Mouse (Mus musculus): ENCODE measurements around the gene Tead3. TPM values are rescaled to one million over a fixed set of nuclear protein-coding genes. Genes with fewer than 3 reads are reported as not detected.
A peak's percentile ranks its signal among the peaks of the same experiment; 100 is the strongest.

The Tead3 gene
- polyA plus RNA-seq, 1 experiment from 2014 or later, result 1.4 TPM

- H3K4me2 ChIP-seq (ENCODE audit: low read length), result 0 out of 2 replicates have a peak overlapping the region, but pooled peaks have one; percentile 19
- H3K9ac ChIP-seq (ENCODE audit: low read depth, low read length), result no peak overlapping the region
- H3K27ac ChIP-seq (ENCODE audit: low read length), result no peak overlapping the region
- no peaks in the 10 kb centered on the region for H3K36me3 ChIP-seq (ENCODE audit: control insufficient read depth, insufficient read depth, low read length)
- WGBS, result 13% methylated on average over 18 of the region's 18 CpGs
- no peak for ATAC-seq
- H3K27me3 ChIP-seq (ENCODE audit: control insufficient read depth, insufficient read depth, low read depth, low read length), result no peaks in the 10 kb centered on the region
- peaks cover 8% of the 10 kb centered on the region; the same call in 1 of the 2 replicates for H3K4me1 ChIP-seq (ENCODE audit: control insufficient read depth, insufficient read depth, low read length)
- no peaks in the 10 kb centered on the region for H3K9me3 ChIP-seq (replicated peaks; ENCODE audit: control insufficient read depth, low read length, poor library complexity, severe bottlenecking)
- H3K4me3 ChIP-seq (ENCODE audit: low read depth, low read length), result no peak overlapping the region
These were observed 42.1 kb downstream of the Tead3 start for GRCm38 (mm10) chr17:28308297-28309195.

DNA sequence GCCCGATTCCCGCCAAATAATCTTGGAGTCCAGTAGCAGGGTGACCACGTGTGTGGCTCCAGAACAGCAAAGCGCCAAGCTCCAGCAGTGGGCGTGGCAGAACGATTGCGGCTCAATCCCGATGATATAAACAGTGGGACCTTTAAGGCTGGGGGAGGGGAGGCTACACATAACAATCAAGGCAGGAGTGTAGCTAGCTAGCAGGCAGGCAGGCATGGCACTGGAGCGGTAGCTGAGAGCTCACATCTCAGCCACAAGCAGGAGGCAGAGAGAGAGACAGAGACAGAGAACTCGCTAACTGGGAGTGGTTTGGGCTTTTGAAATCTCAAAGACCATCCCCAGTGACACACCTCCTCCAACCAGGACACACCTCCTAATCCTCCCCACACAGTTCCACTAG, 45.4 kb downstream of the Tead3 start:
- WGBS, result 58% methylated on average over 10 of the region's 10 CpGs
- Histone ChIP-seq H3K9me3 (replicated peaks; ENCODE audit: control insufficient read depth, low read length, poor library complexity, severe bottlenecking) (no peaks in the 10 kb centered on the region), H3K4me3 (ENCODE audit: low read depth, low read length) (no peak overlapping the region), H3K27ac (ENCODE audit: low read length) (no peak overlapping the region), H3K9ac (ENCODE audit: low read depth, low read length) (no peak overlapping the region), H3K36me3 (ENCODE audit: control insufficient read depth, insufficient read depth, low read length) (no peaks in the 10 kb centered on the region), H3K4me2 (ENCODE audit: low read length) (no peak overlapping the region), H3K4me1 (ENCODE audit: control insufficient read depth, insufficient read depth, low read length) (peaks cover 5% of the 10 kb centered on the region; the same call in 1 of the 2 replicates), H3K27me3 (ENCODE audit: control insufficient read depth, insufficient read depth, low read depth, low read length) (no peaks in the 10 kb centered on the region)
- ATAC-seq, result no peak

- no peak for ATAC-seq
- WGBS, result 61% methylated on average over 3 of the region's 3 CpGs
These were observed 49.8 kb downstream of the Tead3 start for GRCm38 (mm10) chr17:28300850-28301249.

DNA sequence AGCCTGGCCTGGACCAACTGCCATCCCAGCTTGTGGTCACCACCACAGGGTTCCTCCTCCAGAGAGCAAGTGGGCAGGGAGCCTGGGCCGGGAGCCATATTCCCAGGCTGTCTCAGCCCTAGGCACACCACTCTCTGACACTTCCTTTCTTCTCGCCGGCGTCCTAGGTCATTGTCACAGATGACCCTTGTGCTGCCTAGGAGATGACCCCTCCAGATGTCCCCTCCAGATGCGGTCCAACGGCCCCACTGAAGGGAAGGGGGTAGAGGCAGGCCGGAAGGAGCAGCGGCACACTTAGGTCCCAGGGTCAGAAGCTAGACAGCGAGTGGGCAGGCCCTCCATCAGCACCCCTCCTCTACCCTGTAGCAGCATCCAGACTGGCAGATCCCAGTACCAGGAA, 50.3 kb downstream of the Tead3 start:
- WGBS, result 39% methylated on average over 9 of the region's 9 CpGs
- no peak overlapping the region for H3K9ac ChIP-seq (ENCODE audit: low read depth, low read length)
- no peaks in the 10 kb centered on the region for H3K27me3 ChIP-seq (ENCODE audit: control insufficient read depth, insufficient read depth, low read depth, low read length)
- ATAC-seq, result no peak
- H3K4me3 ChIP-seq (ENCODE audit: low read depth, low read length), result no peak overlapping the region
- no peak overlapping the region for H3K4me2 ChIP-seq (ENCODE audit: low read length)
- H3K27ac ChIP-seq (ENCODE audit: low read length), result no peak overlapping the region
- H3K4me1 ChIP-seq (ENCODE audit: control insufficient read depth, insufficient read depth, low read length), result no peaks in the 10 kb centered on the region
- peaks cover 4% of the 10 kb centered on the region; the same call in 1 of the 2 replicates for H3K36me3 ChIP-seq (ENCODE audit: control insufficient read depth, insufficient read depth, low read length)
- no peaks in the 10 kb centered on the region for H3K9me3 ChIP-seq (replicated peaks; ENCODE audit: control insufficient read depth, low read length, poor library complexity, severe bottlenecking)

More at GRCm38 (mm10) chr17:28300850-28301249, 49.8 kb downstream of the Tead3 start:
- no peaks in the 10 kb centered on the region for H3K9me3 ChIP-seq (replicated peaks; ENCODE audit: control insufficient read depth, low read length, poor library complexity, severe bottlenecking)
- peaks cover 4% of the 10 kb centered on the region; the same call in 1 of the 2 replicates for H3K36me3 ChIP-seq (ENCODE audit: control insufficient read depth, insufficient read depth, low read length)
- H3K4me1 ChIP-seq (ENCODE audit: control insufficient read depth, insufficient read depth, low read length), result no peaks in the 10 kb centered on the region
- H3K9ac ChIP-seq (ENCODE audit: low read depth, low read length), result no peak overlapping the region
- H3K27ac ChIP-seq (ENCODE audit: low read length), result no peak overlapping the region
- no peaks in the 10 kb centered on the region for H3K27me3 ChIP-seq (ENCODE audit: control insufficient read depth, insufficient read depth, low read depth, low read length)
- H3K4me3 ChIP-seq (ENCODE audit: low read depth, low read length), result no peak overlapping the region
- no peak overlapping the region for H3K4me2 ChIP-seq (ENCODE audit: low read length)

DNA sequence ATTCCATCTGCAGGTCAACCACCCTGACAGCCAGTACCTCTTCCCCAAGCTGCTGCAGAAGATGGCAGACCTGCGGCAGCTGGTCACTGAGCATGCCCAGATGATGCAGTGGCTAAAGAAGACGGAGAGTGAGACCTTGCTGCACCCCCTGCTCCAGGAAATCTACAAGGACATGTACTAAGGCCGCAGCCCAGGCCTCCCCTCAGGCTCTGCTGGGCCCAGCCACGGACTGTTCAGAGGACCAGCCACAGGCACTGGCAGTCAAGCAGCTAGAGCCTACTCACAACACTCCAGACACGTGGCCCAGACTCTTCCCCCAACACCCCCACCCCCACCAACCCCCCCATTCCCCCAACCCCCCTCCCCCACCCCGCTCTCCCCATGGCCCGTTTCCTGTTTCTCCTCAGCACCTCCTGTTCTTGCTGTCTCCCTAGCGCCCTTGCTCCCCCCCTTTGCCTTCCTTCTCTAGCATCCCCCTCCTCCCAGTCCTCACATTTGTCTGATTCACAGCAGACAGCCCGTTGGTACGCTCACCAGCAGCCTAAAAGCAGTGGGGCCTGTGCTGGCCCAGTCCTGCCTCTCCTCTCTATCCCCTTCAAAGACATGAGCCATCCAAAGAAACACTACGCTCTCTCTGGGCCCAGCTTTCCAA, 50.8 kb downstream of the Tead3 start:
- H3K4me3 ChIP-seq (ENCODE audit: low read depth, low read length), result no peak overlapping the region
- no peak overlapping the region for H3K27ac ChIP-seq (ENCODE audit: low read length)
- ATAC-seq, result no peak
- no peaks in the 10 kb centered on the region for H3K27me3 ChIP-seq (ENCODE audit: control insufficient read depth, insufficient read depth, low read depth, low read length)
- no peaks in the 10 kb centered on the region for H3K9me3 ChIP-seq (replicated peaks; ENCODE audit: control insufficient read depth, low read length, poor library complexity, severe bottlenecking)
- H3K4me2 ChIP-seq (ENCODE audit: low read length), result no peak overlapping the region
- WGBS, result 50% methylated on average over 8 of the region's 11 CpGs
- H3K4me1 ChIP-seq (ENCODE audit: control insufficient read depth, insufficient read depth, low read length), result no peaks in the 10 kb centered on the region
- no peak overlapping the region for H3K9ac ChIP-seq (ENCODE audit: low read depth, low read length)
- peaks cover 4% of the 10 kb centered on the region; the same call in 1 of the 2 replicates for H3K36me3 ChIP-seq (ENCODE audit: control insufficient read depth, insufficient read depth, low read length)

- no peak for ATAC-seq
These were observed 51.7 kb downstream of the Tead3 start for GRCm38 (mm10) chr17:28298888-28299287.

DNA sequence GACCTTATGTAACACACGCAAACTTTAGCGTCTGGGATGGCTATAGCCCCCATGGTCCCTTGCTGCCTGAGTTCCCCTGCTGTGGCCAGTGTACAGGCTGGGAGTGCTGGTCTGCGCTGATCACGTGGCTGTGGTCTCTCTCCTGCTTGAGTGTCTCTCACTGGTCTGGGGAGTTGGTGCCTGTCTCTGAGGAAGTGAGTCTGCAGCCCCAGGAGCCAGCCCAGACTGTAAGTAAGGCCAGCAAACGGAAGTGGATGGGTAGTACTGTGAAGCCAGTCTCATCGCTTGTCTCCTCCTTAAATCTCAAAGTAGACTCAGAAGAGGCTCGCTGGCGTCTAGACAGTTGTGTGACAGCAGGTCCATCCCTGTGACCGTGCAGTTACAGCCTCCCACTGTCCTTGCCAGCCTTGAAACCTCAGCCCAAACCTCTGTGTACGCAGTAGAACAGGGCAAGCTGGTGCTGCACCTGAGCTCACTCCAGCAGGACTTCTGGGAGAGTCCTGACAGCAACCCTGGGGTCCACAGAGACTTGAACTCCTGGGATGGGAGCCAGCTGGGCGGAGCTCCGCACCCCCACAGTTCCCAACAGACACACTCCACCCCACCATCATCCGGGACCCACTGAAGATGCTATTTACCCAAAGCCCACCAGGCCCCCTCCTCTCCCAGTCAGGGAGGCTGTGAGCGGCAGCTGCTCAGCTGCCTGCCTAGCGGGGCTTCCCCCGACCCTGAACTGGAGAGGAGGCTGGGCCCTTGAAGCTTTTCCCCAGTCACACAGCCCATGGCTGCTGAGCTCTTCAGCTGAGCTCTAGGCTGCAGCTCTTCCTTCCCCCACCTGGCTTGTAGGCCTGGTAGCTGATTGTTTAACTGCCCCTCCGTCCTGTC, 55.9 kb downstream of the Tead3 start:
- no peaks in the 10 kb centered on the region for H3K9me3 ChIP-seq (replicated peaks; ENCODE audit: control insufficient read depth, low read length, poor library complexity, severe bottlenecking)
- ATAC-seq, result no peak
- no peaks in the 10 kb centered on the region for H3K4me1 ChIP-seq (ENCODE audit: control insufficient read depth, insufficient read depth, low read length)
- 64% methylated on average over 17 of the region's 17 CpGs for WGBS
- no peak overlapping the region for H3K27ac ChIP-seq (ENCODE audit: low read length)
- H3K27me3 ChIP-seq (ENCODE audit: control insufficient read depth, insufficient read depth, low read depth, low read length), result no peaks in the 10 kb centered on the region
- H3K4me2 ChIP-seq (ENCODE audit: low read length), result no peak overlapping the region
- H3K36me3 ChIP-seq (ENCODE audit: control insufficient read depth, insufficient read depth, low read length), result peaks cover 4% of the 10 kb centered on the region; the same call in 1 of the 2 replicates
- no peak overlapping the region for H3K9ac ChIP-seq (ENCODE audit: low read depth, low read length)
- H3K4me3 ChIP-seq (ENCODE audit: low read depth, low read length), result no peak overlapping the region

More at GRCm38 (mm10) chr17:28298888-28299287, 51.7 kb downstream of the Tead3 start:
- Histone ChIP-seq H3K4me2 (ENCODE audit: low read length) (no peak overlapping the region), H3K4me1 (ENCODE audit: control insufficient read depth, insufficient read depth, low read length) (no peaks in the 10 kb centered on the region), H3K4me3 (ENCODE audit: low read depth, low read length) (no peak overlapping the region), H3K9ac (ENCODE audit: low read depth, low read length) (no peak overlapping the region), H3K36me3 (ENCODE audit: control insufficient read depth, insufficient read depth, low read length) (peaks cover 4% of the 10 kb centered on the region; the same call in 1 of the 2 replicates), H3K9me3 (replicated peaks; ENCODE audit: control insufficient read depth, low read length, poor library complexity, severe bottlenecking) (no peaks in the 10 kb centered on the region), H3K27me3 (ENCODE audit: control insufficient read depth, insufficient read depth, low read depth, low read length) (no peaks in the 10 kb centered on the region), H3K27ac (ENCODE audit: low read length) (no peak overlapping the region)
- WGBS, result 95% methylated on average over 17 of the region's 17 CpGs

GRCm38 (mm10) chr17:28293716-28294115, 56.9 kb downstream of the Tead3 start:
- H3K4me3 ChIP-seq (ENCODE audit: low read depth, low read length), result no peak overlapping the region
- no peak overlapping the region for H3K9ac ChIP-seq (ENCODE audit: low read depth, low read length)
- H3K9me3 ChIP-seq (replicated peaks; ENCODE audit: control insufficient read depth, low read length, poor library complexity, severe bottlenecking), result no peaks in the 10 kb centered on the region
- ATAC-seq, result no peak
- peaks cover 2% of the 10 kb centered on the region; the same call in 1 of the 2 replicates for H3K36me3 ChIP-seq (ENCODE audit: control insufficient read depth, insufficient read depth, low read length)
- no peaks in the 10 kb centered on the region for H3K27me3 ChIP-seq (ENCODE audit: control insufficient read depth, insufficient read depth, low read depth, low read length)
- H3K4me1 ChIP-seq (ENCODE audit: control insufficient read depth, insufficient read depth, low read length), result no peaks in the 10 kb centered on the region
- no peak overlapping the region for H3K4me2 ChIP-seq (ENCODE audit: low read length)
- 84% methylated on average over 4 of the region's 4 CpGs for WGBS
- no peak overlapping the region for H3K27ac ChIP-seq (ENCODE audit: low read length)

All from midbrain, embryonic 16.5 days (tissue).